Mouse (Mus musculus) spleen, embryonic (tissue): ENCODE data around the gene H2-T22.
"Not testable (repeated sequence)": the region's sequence is repeated elsewhere in the genome, so short reads cannot be mapped to it uniquely, and the experiment has no call there.

Experiments used
- CTCF ChIA-PET: fragments of 350-600 bp; sonication (Branson Sonifier 250); formaldehyde crosslinking; loops from one replicate; lab custom pipeline; 2022; lab: Charles Lee

The H2-T22 gene

GRCm38 (mm10) chr17:36030046-36030702 lies 12.4 kb downstream of the H2-T22 start:
- CTCF ChIA-PET = interaction anchor here (1.8 kb wide), 1 partner anchor 33 kb away, joined by 5 read pairs; no protein-coding TSS in a partner anchor

GRCm38 (mm10) chr17:36028879-36029619 lies 13.5 kb downstream of the H2-T22 start:
- CTCF ChIA-PET = interaction anchor here (1.8 kb wide), 1 partner anchor 32 kb away, joined by 5 read pairs; no protein-coding TSS in a partner anchor

DNA sequence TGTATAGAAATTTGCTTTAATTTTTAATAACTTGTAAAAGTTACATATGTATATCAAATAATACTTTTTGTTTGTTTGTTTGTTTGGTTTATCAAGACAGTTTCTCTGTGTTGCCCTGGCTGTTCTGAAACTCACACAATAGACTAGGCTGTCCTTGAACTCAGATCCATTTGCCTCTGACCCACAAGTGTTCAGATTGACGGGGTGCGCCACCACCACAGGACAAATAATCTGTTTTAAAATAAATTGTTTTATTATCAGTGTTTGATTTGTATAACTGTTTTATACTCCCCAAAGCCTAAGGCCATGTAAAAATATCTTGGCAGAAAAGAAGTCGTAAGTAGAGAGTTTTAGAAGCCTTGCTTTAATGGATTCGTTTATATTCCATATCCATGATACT lies 14.9 kb downstream of the H2-T22 start:
- CTCF ChIA-PET = no interaction called here

DNA sequence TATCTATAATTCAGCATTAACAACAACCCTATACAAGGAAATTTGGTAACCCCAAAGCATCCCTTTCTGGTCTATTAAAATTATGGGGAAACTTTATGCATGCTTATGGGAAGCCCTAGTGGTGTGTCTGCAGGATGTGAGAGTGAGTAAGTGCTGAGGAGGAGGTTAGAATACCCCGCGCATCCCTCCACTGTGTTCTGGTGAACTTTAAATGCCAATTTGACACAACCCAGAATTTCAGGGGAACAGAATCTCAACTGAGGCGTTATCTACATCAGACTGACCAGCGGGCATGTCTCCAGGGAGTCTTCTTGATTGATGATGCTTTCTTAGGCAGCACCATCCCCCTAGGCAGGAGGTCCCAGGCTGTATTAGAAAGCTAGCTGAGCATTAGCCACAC lies 16.6 kb downstream of the H2-T22 start:
- CTCF ChIA-PET = interaction anchor here (0.6 kb wide), 1 partner anchor 87 kb away, joined by 5 read pairs; no protein-coding TSS in a partner anchor

- CTCF ChIA-PET = no interaction called here
Observed at GRCm38 (mm10) chr17:36025197-36025596, 17.4 kb downstream of the H2-T22 start.

- CTCF ChIA-PET = no interaction called here
Observed at GRCm38 (mm10) chr17:36023710-36024654, 18.6 kb downstream of the H2-T22 start.

GRCm38 (mm10) chr17:36022922-36023321 lies 19.6 kb downstream of the H2-T22 start:
- CTCF ChIA-PET = no interaction called here

DNA sequence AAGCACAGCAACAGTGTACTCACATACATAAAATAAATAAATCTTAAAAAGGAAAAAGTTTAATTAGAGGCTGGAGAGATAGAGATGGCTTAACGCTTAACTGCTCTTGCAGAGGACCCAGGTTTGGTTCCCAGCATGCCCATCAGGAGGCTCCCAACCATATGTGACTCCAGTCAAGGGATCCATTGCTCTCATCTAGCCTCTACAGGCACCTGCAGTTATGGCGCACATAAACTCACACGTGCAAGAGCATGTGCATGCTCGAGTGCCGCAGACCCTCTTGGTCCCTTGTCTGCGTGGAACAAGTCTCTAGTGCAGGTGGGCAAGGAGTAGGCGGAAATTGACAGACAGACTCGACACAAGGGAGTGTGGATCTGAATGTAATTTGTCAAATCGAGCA lies 20.4 kb downstream of the H2-T22 start:
- CTCF ChIA-PET = interaction anchor here (0.9 kb wide), 1 partner anchor 19 kb away, joined by 4 read pairs; no protein-coding TSS in a partner anchor

GRCm38 (mm10) chr17:36021309-36021708 lies 21.2 kb downstream of the H2-T22 start:
- CTCF ChIA-PET = interaction anchor here (0.9 kb wide), 1 partner anchor 19 kb away, joined by 4 read pairs; no protein-coding TSS in a partner anchor

- CTCF ChIA-PET = interaction anchor here (0.5 to 0.7 kb wide), 2 partner anchors 17 to 385 kb away, joined by 3 to 10 read pairs; no protein-coding TSS in a partner anchor
Observed at GRCm38 (mm10) chr17:36020191-36021073, 22.1 kb downstream of the H2-T22 start, which contains the start of gene H2-T24. H2-T24 (minus strand) TSS chr17:36020560.

GRCm38 (mm10) chr17:36019519-36019918 lies 23.0 kb downstream of the H2-T22 start:
- CTCF ChIA-PET = no interaction called here

DNA sequence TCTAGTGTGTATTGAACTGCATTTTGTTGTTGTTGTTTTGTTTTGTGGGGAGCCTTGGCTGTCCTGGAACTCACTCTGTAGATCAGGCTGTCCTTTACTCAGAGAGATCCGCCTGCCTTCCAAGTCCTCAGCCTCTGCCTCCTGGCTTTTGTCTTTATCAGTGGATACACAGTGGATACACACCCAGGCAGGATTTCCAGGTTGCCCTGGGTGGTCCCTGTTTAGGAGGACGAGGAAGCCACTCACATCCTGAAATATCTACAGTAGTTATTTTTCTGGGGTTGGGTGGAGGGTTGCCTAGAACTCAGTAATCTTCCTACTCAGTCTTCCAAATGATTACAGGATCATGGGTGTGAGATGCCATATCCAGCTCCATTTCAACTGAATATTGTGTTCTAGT lies 23.6 kb downstream of the H2-T22 start:
- CTCF ChIA-PET = no interaction called here

- CTCF ChIA-PET = no interaction called here
Observed at GRCm38 (mm10) chr17:36017046-36017445, 25.5 kb downstream of the H2-T22 start.

DNA sequence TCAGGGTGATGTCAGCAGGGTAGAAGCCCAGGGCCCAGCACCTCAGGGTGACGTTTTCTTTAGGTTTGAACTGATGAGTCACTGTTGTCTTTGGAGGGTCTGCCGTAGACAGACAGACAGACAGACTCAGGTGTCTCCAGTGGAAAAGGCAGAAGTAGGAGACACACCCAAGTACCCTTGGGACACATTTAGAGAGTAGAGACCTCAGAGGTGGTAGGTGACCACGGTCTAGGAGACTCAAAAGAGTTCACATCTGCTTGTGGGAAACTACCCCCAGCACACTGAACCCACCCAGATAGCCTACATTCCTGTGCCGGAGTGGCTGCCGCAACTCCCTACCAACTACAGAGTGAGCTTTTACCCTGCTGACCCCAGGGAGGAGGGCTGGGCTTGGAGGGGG lies 27.6 kb downstream of the H2-T22 start:
- CTCF ChIA-PET = no interaction called here

- CTCF ChIA-PET = not testable (repeated sequence)
Observed at GRCm38 (mm10) chr17:36004409-36004808, 38.1 kb downstream of the H2-T22 start.

GRCm38 (mm10) chr17:36003331-36003730 lies 39.2 kb downstream of the H2-T22 start:
- CTCF ChIA-PET = interaction anchor here (1.4 to 1.7 kb wide), 2 partner anchors 9 to 17 kb away, joined by 4 to 10 read pairs; partner anchors contain the start of gene H2-T24

GRCm38 (mm10) chr17:36001966-36002365 lies 40.6 kb downstream of the H2-T22 start:
- CTCF ChIA-PET = no interaction called here

DNA sequence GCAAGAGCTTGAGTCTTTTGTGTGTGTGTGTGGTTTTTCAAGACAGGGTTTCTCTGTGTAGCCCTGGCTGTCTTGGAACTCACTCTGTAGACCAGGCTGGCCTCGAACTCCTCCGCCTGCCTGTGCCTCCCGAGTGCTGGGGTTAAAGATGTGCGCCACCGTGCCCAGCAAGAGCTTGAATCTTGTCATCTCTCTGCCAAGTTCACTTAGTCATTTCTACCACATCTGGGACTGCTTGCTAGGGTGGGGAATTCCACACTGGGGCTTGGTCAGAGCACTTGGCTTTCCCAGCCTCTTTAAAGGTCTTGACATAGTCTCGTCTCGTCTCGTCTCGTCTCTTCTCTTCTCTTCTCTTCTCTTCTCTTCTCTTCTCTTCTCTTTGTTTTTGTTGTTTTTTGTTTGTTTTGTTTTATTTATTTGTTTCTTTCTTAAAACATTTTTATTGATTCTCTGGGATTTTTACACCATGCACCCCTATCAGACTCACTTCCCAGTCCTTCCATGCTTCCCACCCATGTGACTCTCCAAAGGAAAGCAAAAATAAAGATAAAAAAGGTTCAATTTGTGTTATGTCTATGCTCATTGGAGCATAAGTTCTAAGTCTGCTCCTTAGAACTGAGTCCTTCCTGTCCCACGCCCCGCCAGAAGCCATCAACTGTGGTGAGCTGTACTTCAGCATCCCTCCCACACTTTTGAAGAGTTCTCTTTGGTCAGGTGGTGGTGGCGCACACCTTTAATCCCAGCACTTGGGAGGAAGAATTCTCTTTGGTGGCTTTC lies 41.2 kb downstream of the H2-T22 start:
- CTCF ChIA-PET = no interaction called here

- CTCF ChIA-PET = no interaction called here
Observed at GRCm38 (mm10) chr17:36000349-36000748, 42.2 kb downstream of the H2-T22 start.
